Mouse (Mus musculus) splenic B cell, adult 2 months (primary cell): Measurements from ENCODE around the gene Msl1.
A peak's percentile ranks its signal among the peaks of the same experiment; 100 is the strongest.
"Not testable (repeated sequence)": the region's sequence is repeated elsewhere in the genome, so short reads cannot be mapped to it uniquely, and the experiment has no call there.

Source experiments
- DNase-seq: peaks from one replicate; pipeline ENCODE4 v3.0.0-alpha.2; 2011; ENCODE audit warnings: low read depth, low spot score
- H3K27me3 ChIP-seq: 2 replicates; pipeline ENCODE4 v1.6.1; 2012; ENCODE audit warnings: mild to moderate bottlenecking, low read length, moderate library complexity, mixed read lengths; ENCODE audit not compliant: control insufficient read depth, poor library complexity, insufficient read depth, severe bottlenecking
- H3K36me3 ChIP-seq: 2 replicates; pipeline ENCODE4 v1.6.1; 2012; ENCODE audit warnings: mild to moderate bottlenecking, low read length, moderate library complexity, mixed read lengths; ENCODE audit not compliant: control insufficient read depth, poor library complexity, insufficient read depth, severe bottlenecking

Gene Msl1

DNA sequence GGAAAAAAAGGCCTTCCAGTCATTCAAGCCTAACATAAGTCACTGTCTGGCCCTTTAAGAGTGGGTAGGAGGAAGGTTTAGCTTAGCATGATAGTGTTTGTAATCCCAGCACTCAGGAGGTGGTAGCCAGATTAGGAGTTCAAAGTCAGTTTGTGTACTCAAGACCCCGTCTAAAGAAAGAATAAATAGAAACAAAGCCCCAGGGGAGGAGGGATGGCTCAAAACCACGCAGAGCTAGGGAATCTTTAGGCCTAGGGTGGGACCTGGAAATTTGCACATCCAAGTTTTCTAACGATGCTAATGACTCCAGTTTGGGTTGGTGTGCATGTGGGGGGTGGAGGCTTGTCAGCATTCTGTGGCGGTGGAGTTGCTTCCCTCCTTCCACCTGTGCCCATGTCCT, 3.2 kb upstream of the Msl1 start:
- no peak for DNase-seq
- Histone ChIP-seq H3K27me3 (no peaks in the 10 kb centered on the region), H3K36me3 (no peaks in the 10 kb centered on the region)

- no peaks in the 10 kb centered on the region for H3K36me3 ChIP-seq
- peak; percentile 61 for DNase-seq
- H3K27me3 ChIP-seq: no peaks in the 10 kb centered on the region
Observed at GRCm38 (mm10) chr11:98794469-98795014, 774 bp upstream of the Msl1 start.

GRCm38 (mm10) chr11:98795714-98796514, 598 bp downstream of the Msl1 start:
- peak; percentile 64 for DNase-seq

GRCm38 (mm10) chr11:98796515-98797216, 1.4 kb downstream of the Msl1 start:
- H3K36me3 ChIP-seq: peaks cover 8% of the 10 kb centered on the region; the same call in 1 of the 2 replicates
- no peaks in the 10 kb centered on the region for H3K27me3 ChIP-seq
- peak; percentile 67 for DNase-seq

More at GRCm38 (mm10) chr11:98795714-98796514, 598 bp downstream of the Msl1 start:
- peaks cover 2% of the 10 kb centered on the region; the same call in 1 of the 2 replicates for H3K36me3 ChIP-seq
- H3K27me3 ChIP-seq: no peaks in the 10 kb centered on the region

GRCm38 (mm10) chr11:98797306-98797705, 2.0 kb downstream of the Msl1 start:
- DNase-seq: peak; percentile 14
- H3K36me3 ChIP-seq: peaks cover 8% of the 10 kb centered on the region; the same call in 1 of the 2 replicates
- H3K27me3 ChIP-seq: no peaks in the 10 kb centered on the region

GRCm38 (mm10) chr11:98797909-98798308, 2.6 kb downstream of the Msl1 start:
- DNase-seq: no peak
- Histone ChIP-seq H3K36me3 (peaks cover 8% of the 10 kb centered on the region; the same call in 1 of the 2 replicates), H3K27me3 (no peaks in the 10 kb centered on the region)

- peaks cover 18% of the 10 kb centered on the region for H3K36me3 ChIP-seq
- DNase-seq: no peak
- no peaks in the 10 kb centered on the region for H3K27me3 ChIP-seq
Observed at GRCm38 (mm10) chr11:98804605-98805004, 9.3 kb downstream of the Msl1 start, which contains the start of gene Casc3. Casc3 (plus strand) TSS chr11:98804905.

- no peak for DNase-seq
- Histone ChIP-seq H3K27me3 (no peaks in the 10 kb centered on the region), H3K36me3 (peaks cover 11% of the 10 kb centered on the region)
Observed at GRCm38 (mm10) chr11:98808417-98808816, 13.1 kb downstream of the Msl1 start.

DNA sequence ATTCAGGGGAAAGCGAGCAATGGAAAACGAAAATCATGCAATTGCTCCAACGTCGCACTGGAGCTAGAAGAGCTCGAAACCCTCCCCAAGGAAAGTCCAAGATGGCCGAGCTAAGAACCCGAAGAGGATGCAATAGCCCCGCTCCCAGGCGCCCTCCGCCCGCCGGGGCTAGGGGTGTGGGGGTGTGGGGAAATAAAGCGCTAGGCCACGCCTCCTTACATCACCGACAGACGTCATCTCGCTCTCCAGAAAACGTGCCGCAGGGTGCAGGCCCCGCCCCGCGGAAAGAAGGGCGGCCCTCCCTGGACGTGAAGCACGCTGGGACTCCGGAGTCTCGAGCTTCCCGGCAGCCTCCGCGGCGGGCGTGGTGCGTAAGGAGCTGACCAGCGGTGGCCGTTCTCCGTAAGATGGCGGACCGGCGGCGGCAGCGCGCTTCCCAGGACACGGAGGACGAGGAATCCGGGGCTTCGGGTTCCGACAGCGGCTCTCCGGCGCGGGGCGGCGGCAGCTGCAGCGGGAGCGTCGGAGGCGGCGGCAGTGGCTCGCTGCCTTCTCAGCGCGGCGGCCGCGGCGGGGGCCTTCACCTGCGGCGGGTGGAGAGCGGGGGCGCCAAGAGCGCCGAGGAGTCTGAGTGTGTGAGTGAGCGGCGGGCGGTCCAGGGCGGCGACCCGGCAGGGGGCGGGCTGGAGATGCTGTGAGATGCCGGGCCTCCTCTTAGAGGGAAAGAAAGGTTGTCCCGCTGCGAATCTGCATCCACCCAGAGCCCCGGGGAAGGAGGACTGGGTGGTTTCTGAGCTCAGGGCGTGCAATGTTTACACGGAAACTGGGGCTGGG, 14.4 kb downstream of the Msl1 start:
- Histone ChIP-seq H3K27me3 (no peaks in the 10 kb centered on the region), H3K36me3 (peaks cover 13% of the 10 kb centered on the region)
- peak; percentile 99 for DNase-seq

DNA sequence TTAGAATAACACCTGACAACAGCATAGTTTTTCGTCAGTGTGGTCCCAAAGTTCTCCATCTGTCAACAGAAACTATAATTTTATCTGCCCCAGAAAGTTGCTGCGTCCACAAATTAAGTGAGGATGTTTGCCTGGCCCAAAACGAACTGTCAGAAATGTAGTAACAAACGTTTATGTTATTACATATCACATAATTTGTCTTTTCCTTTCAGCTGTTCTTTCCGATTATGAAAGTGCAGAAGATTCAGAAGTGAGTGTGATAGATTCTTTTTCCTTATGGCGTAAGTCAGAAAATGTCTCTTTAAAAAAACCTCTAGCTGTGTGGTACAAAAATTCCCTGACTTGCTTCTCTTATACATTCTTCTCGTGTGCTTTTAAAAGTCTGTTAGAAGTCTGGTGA, 15.4 kb downstream of the Msl1 start:
- H3K36me3 ChIP-seq: peaks cover 8% of the 10 kb centered on the region; the same call in 1 of the 2 replicates
- DNase-seq: no peak
- no peaks in the 10 kb centered on the region for H3K27me3 ChIP-seq

- H3K27me3 ChIP-seq: no peaks in the 10 kb centered on the region
- H3K36me3 ChIP-seq: peaks cover 9% of the 10 kb centered on the region
- peak; percentile 70 for DNase-seq
Observed at GRCm38 (mm10) chr11:98816706-98817239, 21.5 kb downstream of the Msl1 start.

GRCm38 (mm10) chr11:98820968-98821367, 25.7 kb downstream of the Msl1 start:
- no peaks in the 10 kb centered on the region for H3K27me3 ChIP-seq
- H3K36me3 ChIP-seq: peaks cover 25% of the 10 kb centered on the region
- DNase-seq: no peak

GRCm38 (mm10) chr11:98826071-98826470, 30.8 kb downstream of the Msl1 start:
- DNase-seq, H3K27me3 ChIP-seq: not testable (repeated sequence)
- peaks cover 26% of the 10 kb centered on the region for H3K36me3 ChIP-seq

GRCm38 (mm10) chr11:98827877-98828276, 32.6 kb downstream of the Msl1 start:
- peaks cover 27% of the 10 kb centered on the region for H3K36me3 ChIP-seq
- DNase-seq: no peak
- H3K27me3 ChIP-seq: no peaks in the 10 kb centered on the region
